Mouse (Mus musculus) spleen, adult 2 months (tissue): ENCODE data around the gene Polg2. TPM values are rescaled to one million over a fixed set of nuclear protein-coding genes. Genes with fewer than 3 reads are reported as not detected.

Experiments
- DNase-seq, 2 experiments: peaks; one replicate each; pipeline versions ENCODE4 v3.0.0 to v3.0.0-alpha.2; 2012 to 2021; ENCODE audit warnings: low spot score in 2 of 2, low read depth in 1 of 2
- H3K27ac ChIP-seq: fragments of 200-500 bp; 2 replicates; pipeline ENCODE4 v1.5.1; 2012; ENCODE audit warnings: low read length, inconsistent platforms; ENCODE audit not compliant: insufficient read depth
- H3K27me3 ChIP-seq: fragments of 200-500 bp; 2 replicates; pipeline ENCODE4 v1.6.1; 2012; ENCODE audit warnings: mild to moderate bottlenecking, moderate library complexity, low read length, inconsistent platforms; ENCODE audit not compliant: control insufficient read depth, insufficient read depth
- H3K36me3 ChIP-seq: fragments of 200-500 bp; 2 replicates; pipeline ENCODE4 v1.6.1; 2012; ENCODE audit warnings: mild to moderate bottlenecking, low read length, inconsistent platforms; ENCODE audit not compliant: control insufficient read depth, insufficient read depth
- H3K4me1 ChIP-seq: fragments of 200-500 bp; 2 replicates; pipeline ENCODE4 v1.6.1; 2011; ENCODE audit warnings: inconsistent platforms; ENCODE audit not compliant: control insufficient read depth, insufficient read depth, insufficient read length
- H3K4me3 ChIP-seq: fragments of 200-500 bp; 2 replicates; pipeline ENCODE4 v1.5.1; 2011; ENCODE audit warnings: mild to moderate bottlenecking, inconsistent platforms; ENCODE audit not compliant: insufficient read depth, insufficient read length; ENCODE audit errors: extremely low read depth
- CTCF ChIP-seq: fragments of 200-500 bp; IDR thresholded peaks from 2 replicates; pipeline ENCODE4 v1.5.1; 2011; ENCODE audit warnings: mild to moderate bottlenecking, inconsistent platforms; ENCODE audit not compliant: insufficient read depth, insufficient read length, insufficient replicate concordance; ENCODE audit errors: extremely low read depth
- POLR2A ChIP-seq: fragments of 200-500 bp; IDR thresholded peaks from 2 replicates; pipeline ENCODE4 v1.6.1; 2011; ENCODE audit warnings: low read depth, low read length, inconsistent platforms
- WGBS: fragments of 180-500 bp; shearing (Covaris S2); methylation state at CpG from one replicate; pipeline ENCODE4 v1.1.7; 2018; 5-methylcytosine and 5-hydroxymethylcytosine counted together
- polyA plus RNA-seq: library from polyadenylated mRNA; depleted of rRNA; stranded (reverse); fragments of >200 nt; gene quantifications from 2 replicates; pipeline ENCODE4 v1.2.3, GENCODE M21; 2012; rRNA removed

Polg2 gene
- polyA plus RNA-seq, result 7.2 and 9.0 TPM in 2 replicates

DNA sequence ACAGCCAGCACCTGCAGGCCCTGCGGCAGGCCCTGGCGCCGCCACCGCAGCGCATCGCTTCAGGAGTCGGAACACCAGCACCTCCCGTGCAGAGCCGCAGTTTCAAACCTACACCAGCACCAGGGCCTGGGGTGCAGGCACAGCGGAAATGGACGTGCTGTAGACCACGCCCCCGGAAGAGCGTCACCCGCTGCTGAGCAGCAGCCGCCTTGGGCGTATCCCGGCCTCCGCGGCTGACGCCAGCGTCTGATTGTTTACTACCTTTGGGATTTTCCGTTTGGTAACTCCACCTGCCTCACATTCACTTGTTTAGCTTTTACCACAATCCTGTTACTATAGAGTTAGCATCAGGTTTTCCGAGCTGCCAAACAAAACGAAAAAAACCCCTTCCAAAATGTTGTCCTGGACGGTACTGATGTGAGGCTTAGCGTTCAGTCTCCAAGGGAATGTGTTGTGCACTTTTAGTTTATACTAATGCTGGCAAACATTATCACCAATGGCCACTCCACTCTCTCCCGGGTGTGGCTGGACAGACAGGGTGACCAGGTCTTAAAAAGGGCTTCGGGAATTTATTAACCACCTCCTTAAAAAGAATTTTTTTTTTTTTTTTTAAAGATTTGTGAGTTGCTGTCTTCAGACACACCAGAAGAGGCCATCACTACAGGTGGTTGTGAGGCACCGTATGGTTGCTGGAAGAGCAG is at the start of gene Polg2:
Gene Polg2 (minus strand): TSS at position 150 of the 701 bp plus-strand sequence.
- Histone ChIP-seq H3K36me3 (peaks cover 37% of the 10 kb centered on the region), H3K27me3 (no peaks in the 10 kb centered on the region), H3K4me1 (no peaks in the 10 kb centered on the region), H3K4me3 (peak within 1 kb of the TSS; percentile 86), H3K27ac (peak within 1 kb of the TSS; percentile 95)
- TF ChIP-seq CTCF, result no peak
- TF ChIP-seq POLR2A, result peak; percentile 94
- 3% methylated on average over 30 of the region's 30 CpGs for WGBS
- DNase-seq, result peak; percentile 89 to 96

DNA sequence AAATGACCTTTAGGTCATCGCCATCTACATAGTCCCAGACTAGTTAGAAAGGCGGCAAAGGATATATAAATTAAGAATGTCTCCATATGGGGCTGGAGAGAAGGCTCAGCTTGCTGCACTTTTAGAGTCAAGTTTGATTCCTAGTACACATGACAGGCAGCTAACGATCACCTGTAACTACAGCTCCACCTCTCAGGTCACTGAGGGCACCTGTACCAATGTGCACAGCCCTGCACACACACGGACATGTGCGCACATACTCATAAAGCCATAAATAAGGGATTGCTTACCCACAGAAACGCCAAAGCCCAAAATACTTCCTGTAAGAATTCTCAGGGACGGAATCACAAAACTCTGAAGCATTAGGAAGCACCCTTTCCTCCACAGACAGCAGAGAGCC is 48.7 kb upstream of the Polg2 start:
- 94% methylated on average over 7 of the region's 7 CpGs for WGBS
- no peak for DNase-seq
- Histone ChIP-seq H3K4me3 (no peak overlapping the region), H3K27me3 (no peaks in the 10 kb centered on the region), H3K27ac (no peak overlapping the region), H3K36me3 (peaks cover 17% of the 10 kb centered on the region), H3K4me1 (no peaks in the 10 kb centered on the region)
- TF ChIP-seq POLR2A, result no peak
- TF ChIP-seq CTCF, result no peak

DNA sequence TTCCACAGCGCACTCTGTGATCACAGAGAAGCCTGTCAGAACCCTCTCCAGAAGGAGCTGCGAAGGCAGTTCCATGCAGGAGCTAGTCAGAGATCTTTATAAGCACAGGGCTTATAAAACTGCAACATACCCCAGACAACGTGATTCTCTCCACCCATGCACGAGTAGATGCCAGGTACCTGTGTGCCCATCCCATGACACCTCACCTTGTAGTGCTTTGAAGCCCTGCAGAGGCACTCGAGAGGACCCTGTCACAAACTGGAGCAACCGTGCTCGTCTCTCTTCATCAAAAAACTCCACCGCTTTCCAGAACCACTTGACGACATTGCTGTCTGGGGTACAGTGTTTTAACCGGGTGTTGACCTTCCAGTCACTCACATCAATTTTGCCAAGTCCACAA is 45.1 kb upstream of the Polg2 start:
- no peak for DNase-seq
- peaks cover 21% of the 10 kb centered on the region for H3K36me3 ChIP-seq
- no peak overlapping the region for H3K4me3 ChIP-seq
- 90% methylated on average over 10 of the region's 10 CpGs for WGBS
- H3K27me3 ChIP-seq, result no peaks in the 10 kb centered on the region
- peaks cover 3% of the 10 kb centered on the region; the same call in 1 of the 2 replicates for H3K4me1 ChIP-seq
- H3K27ac ChIP-seq, result no peak overlapping the region
- no peak for TF ChIP-seq POLR2A
- no peak for TF ChIP-seq CTCF

DNA sequence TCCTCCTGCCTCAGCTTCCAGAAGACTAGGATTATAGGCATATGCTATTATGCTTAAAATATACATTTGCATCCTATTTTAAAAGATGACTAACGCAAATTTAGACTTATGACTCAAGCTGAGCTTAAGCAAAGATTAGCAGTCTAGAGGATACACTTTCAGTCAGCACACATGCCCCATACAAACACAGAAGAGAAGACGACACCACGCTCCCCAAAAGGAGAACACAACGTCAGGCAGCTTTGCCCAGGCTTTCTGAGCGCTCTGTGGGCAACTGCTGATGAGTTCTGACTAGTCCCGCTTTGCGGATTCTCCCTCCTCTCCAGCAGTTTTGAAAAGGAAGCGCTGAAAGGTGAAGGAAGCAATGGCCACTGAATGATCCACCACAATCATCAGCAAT is 44.4 kb upstream of the Polg2 start:
- no peak for DNase-seq
- 91% methylated on average over 8 of the region's 8 CpGs for WGBS
- H3K4me1 ChIP-seq, result peaks cover 3% of the 10 kb centered on the region; the same call in 1 of the 2 replicates
- no peak for TF ChIP-seq CTCF
- TF ChIP-seq POLR2A, result no peak
- no peak overlapping the region for H3K4me3 ChIP-seq
- H3K27ac ChIP-seq, result no peak overlapping the region
- H3K36me3 ChIP-seq, result peaks cover 24% of the 10 kb centered on the region
- no peaks in the 10 kb centered on the region for H3K27me3 ChIP-seq

DNA sequence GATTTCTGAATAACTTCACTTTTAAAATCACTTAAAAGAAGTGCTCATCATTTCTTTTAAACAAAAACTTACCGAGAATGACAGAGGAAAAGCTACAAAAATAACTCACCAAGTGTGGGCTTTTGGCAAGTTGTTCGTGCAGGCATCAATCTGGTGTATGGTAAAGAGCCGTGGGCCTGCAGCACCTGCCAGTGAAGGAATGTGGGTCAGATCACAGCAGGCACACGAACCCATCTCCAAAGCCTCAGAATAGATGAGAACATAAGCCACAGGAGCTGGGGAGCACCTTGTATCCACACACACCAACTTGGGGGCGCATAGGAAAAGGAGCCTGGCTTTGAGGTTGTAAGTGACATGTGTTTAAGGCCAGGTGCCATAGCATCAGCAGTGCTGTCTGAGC is 43.6 kb upstream of the Polg2 start:
- TF ChIP-seq CTCF (no peak), POLR2A (no peak)
- H3K27ac ChIP-seq, result no peak overlapping the region
- peaks cover 3% of the 10 kb centered on the region; the same call in 1 of the 2 replicates for H3K4me1 ChIP-seq
- H3K27me3 ChIP-seq, result no peaks in the 10 kb centered on the region
- H3K4me3 ChIP-seq, result no peak overlapping the region
- 88% methylated on average over 5 of the region's 5 CpGs for WGBS
- H3K36me3 ChIP-seq, result peaks cover 25% of the 10 kb centered on the region
- DNase-seq, result no peak

DNA sequence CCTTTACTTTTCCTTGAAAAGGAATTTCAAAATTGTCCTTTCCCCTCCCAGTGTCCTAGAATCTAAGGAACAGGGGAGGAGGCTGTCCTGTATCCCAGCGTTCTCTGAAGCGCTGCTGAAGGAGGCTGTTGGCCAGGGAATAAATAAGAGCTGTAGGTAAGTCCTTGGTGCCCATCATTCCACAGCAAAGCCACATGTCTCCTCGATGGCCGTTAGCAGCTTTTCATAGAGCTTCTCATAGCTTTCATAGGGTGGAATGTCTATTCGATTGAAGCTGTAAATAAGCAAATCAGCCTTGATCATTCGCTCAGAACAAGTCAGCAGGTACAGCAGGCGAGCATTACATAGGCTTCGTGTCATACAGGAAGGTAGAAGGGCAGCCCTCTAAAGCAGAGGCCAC is 43.2 kb upstream of the Polg2 start:
- H3K4me3 ChIP-seq, result no peak overlapping the region
- H3K36me3 ChIP-seq, result peaks cover 27% of the 10 kb centered on the region
- no peak overlapping the region for H3K27ac ChIP-seq
- H3K27me3 ChIP-seq, result no peaks in the 10 kb centered on the region
- TF ChIP-seq CTCF (no peak), POLR2A (no peak)
- 96% methylated on average over 8 of the region's 8 CpGs for WGBS
- peaks cover 3% of the 10 kb centered on the region; the same call in 1 of the 2 replicates for H3K4me1 ChIP-seq
- no peak for DNase-seq

DNA sequence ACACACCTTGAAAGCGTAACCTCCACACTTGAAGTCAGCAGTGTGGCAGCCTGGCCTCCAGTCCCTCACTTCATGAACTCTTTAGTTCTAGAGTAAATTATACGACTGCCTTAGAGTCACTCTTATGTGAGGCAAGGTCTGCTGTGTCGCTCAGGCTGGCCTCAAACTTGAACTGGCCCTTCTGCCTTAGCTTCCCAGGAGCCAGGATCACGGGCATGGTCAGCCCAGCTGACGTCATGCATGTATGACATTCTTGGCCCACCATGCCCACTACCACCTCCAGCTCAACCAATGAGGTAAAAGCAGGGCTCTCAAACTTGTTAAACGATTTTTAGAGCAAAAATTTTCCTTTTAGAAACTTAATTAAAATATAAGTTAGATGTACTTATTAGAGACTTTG is 42.1 kb upstream of the Polg2 start:
- Histone ChIP-seq H3K27ac (no peak overlapping the region), H3K4me1 (peaks cover 3% of the 10 kb centered on the region; the same call in 1 of the 2 replicates), H3K4me3 (no peak overlapping the region), H3K27me3 (no peaks in the 10 kb centered on the region), H3K36me3 (peaks cover 25% of the 10 kb centered on the region)
- no peak for DNase-seq
- 88% methylated on average over 6 of the region's 6 CpGs for WGBS
- TF ChIP-seq CTCF (no peak), POLR2A (no peak)
